Comparison of ENCODE assay signal across 8 mouse cellular contexts in the genomic region with DNA sequence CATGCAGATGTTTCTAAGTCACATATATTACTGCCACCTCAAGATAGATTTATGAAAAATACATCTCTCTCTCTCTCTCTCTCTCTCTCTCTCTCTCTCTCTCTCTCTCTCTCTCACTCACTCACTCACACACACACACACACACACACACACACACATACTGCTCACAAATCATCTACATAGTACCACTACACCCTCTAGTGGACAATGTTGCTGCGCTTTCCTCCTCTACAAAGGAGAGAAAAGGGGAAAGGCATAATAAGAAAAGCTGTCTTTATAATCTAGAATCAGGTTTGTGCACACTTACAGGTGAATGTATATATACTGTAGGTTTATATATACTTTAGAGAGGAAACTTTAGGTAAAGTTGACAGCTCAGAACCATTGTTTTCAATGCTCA. TPM values are rescaled to one million over a fixed set of nuclear protein-coding genes. Genes with fewer than 3 reads are reported as not detected.
DNase-seq lines count a peak whose midpoint lies in the region; TF ChIP-seq lines count a peak whose summit lies in the region.
"Had no signal": no experiment of that assay in that cellular context is flagged by ENCODE, and none has a peak within 500 bp of the region (broad histone marks: within the 10 kb centered on the region; RNA-seq: fewer than 3 reads in every experiment).

No protein-coding gene starts in this region.

- no peaks in the 10 kb centered on the region for H3K36me3 ChIP-seq in kidney, adult 2 months (ENCODE audit: control insufficient read depth, insufficient read depth, low read length)
- no peaks in the 10 kb centered on the region for H3K36me3 ChIP-seq in ES-E14 (ENCODE audit: control insufficient read depth, insufficient read depth, low read length, poor library complexity, severe bottlenecking)
- H3K36me3 ChIP-seq: embryonic facial prominence, embryonic 12.5 days had no signal

- no peak overlapping the region for H3K27ac ChIP-seq in kidney, adult 2 months (ENCODE audit: insufficient read depth, low read depth, low read length)
- no peak overlapping the region for H3K27ac ChIP-seq in ES-E14 (ENCODE audit: insufficient read depth, low read depth, low read length, poor library complexity, severe bottlenecking)
- H3K27ac ChIP-seq: embryonic facial prominence, embryonic 12.5 days had no signal

- no peak for TF ChIP-seq POLR2A in kidney, adult 2 months (IDR thresholded peaks at IDR 0.05; ENCODE audit: low read depth, low read length)

- no peak overlapping the region for H3K4me3 ChIP-seq in kidney, adult 2 months (ENCODE audit: insufficient read depth, low read depth, low read length)
- H3K4me3 ChIP-seq in ES-E14 (ENCODE audit: insufficient read depth in 1 of 2, low read depth in 1 of 2, low read length in 2 of 2, poor library complexity in 1 of 2, severe bottlenecking in 1 of 2): no peak overlapping the region
- H3K4me3 ChIP-seq: embryonic facial prominence, embryonic 12.5 days had no signal

- in situ Hi-C loops in ES-E14 (cut with MboI; ENCODE audit: low sequenced_read_pairs in 2 of 2, unreplicated experiment in 2 of 2): loop anchor here in 1 of 2 experiments (25.0 kb wide), 1 partner anchor 1280 kb away; no protein-coding TSS in a partner anchor

- H3K4me1 ChIP-seq in kidney, adult 2 months (ENCODE audit: control insufficient read depth, insufficient read depth, low read length): peaks cover 3% of the 10 kb centered on the region; the same call in 1 of the 2 replicates
- H3K4me1 ChIP-seq in ES-E14 (ENCODE audit: control insufficient read depth in 2 of 2, insufficient read depth in 2 of 2, low read length in 2 of 2, poor library complexity in 1 of 2): no peaks in the 10 kb centered on the region
- H3K4me1 ChIP-seq: embryonic facial prominence, embryonic 12.5 days had no signal

- no peaks in the 10 kb centered on the region for H3K9me3 ChIP-seq in ES-E14 (ENCODE audit: control insufficient read depth, insufficient read depth, low read depth, low read length)
- H3K9me3 ChIP-seq: embryonic facial prominence, embryonic 12.5 days had no signal

- H3K27me3 ChIP-seq in kidney, adult 2 months (replicated peaks; ENCODE audit: control insufficient read depth, insufficient read depth, low read length): no peaks in the 10 kb centered on the region
- H3K27me3 ChIP-seq: embryonic facial prominence, embryonic 12.5 days had no signal

- H3K9ac ChIP-seq in ES-E14 (ENCODE audit: insufficient read depth, low read depth, low read length, poor library complexity, severe bottlenecking): no peak overlapping the region
- H3K9ac ChIP-seq: embryonic facial prominence, embryonic 12.5 days had no signal

- peak; percentile 44 for DNase-seq in kidney, adult 2 months
- DNase-seq in kidney, adult 18-20 months: no peak
- peak; percentile 63 for DNase-seq in A20 (ENCODE audit: low read depth, low spot score)
- peak; percentile 19 for DNase-seq in ES-E14 (ENCODE audit: low read depth, low spot score)
- peak; percentile 25 to 60 for DNase-seq in kidney, postnatal 36 days
- DNase-seq in right cerebral cortex, adult 2 months (ENCODE audit: low spot score in 2 of 2): peak; percentile 36 to 56
- DNase-seq in Muller cell, postnatal 12 days (ENCODE audit: inconsistent ontology term): no peak

- no peak for TF ChIP-seq CTCF in kidney, adult 2 months (conservative IDR thresholded peaks at IDR 0.05; ENCODE audit: insufficient read depth, insufficient read length, low read depth, low read length)

- 27% methylated on average over 1 of the region's 1 CpGs for WGBS in kidney, adult 2 months

TF ChIP-seq in ES-E14, 5 proteins besides CTCF, POLR2A, EP300 and RAD21:
- TF ChIP-seq ZC3H11A (IDR thresholded peaks at IDR 0.05; ENCODE audit: borderline replicate concordance, low read depth, low read length) (0 out of 2 replicates have a peak, but pooled peaks have one; percentile 3), ZNF384 (IDR thresholded peaks at IDR 0.05; ENCODE audit: low read depth, low read length) (no peak), MAFK (IDR thresholded peaks at IDR 0.05; ENCODE audit: insufficient read depth, low read depth, low read length) (no peak), CHD2 (IDR thresholded peaks at IDR 0.05; ENCODE audit: low read depth, low read length) (no peak), HCFC1 (IDR thresholded peaks at IDR 0.05; ENCODE audit: borderline replicate concordance, insufficient read depth, low read length) (no peak)

RNA-seq across cellular contexts. Expression of a gene that starts 43.6 kb away (rescaled TPM):
- 1.2 and 1.7 TPM in 2 replicates for polyA plus RNA-seq in kidney, adult 2 months (2012; rRNA removed)
- 47.4 and 48.0 TPM in 2 replicates for total RNA-seq in ES-E14 (2012; rRNA removed)

Comparison
In these comparisons a context has a peak if more than half of its experiments do, and no peak if none do; other contexts are left out.
1. DNase-seq: peak in kidney, adult 2 months (single experiment), A20 (single experiment), ES-E14 (single experiment), kidney, postnatal 36 days (2 of 2) and right cerebral cortex, adult 2 months (2 of 2); none in kidney, adult 18-20 months (single experiment) and Muller cell, postnatal 12 days (single experiment).